Mouse (Mus musculus): Measurements from ENCODE around the gene Olfr1031.

GRCm38 (mm10) chr2:86005240-86005639 is 15.1 kb downstream of the Olfr1031 start, which contains the start of gene Olfr1032:
- TF ChIP-seq CTCF (IDR thresholded peaks at IDR 0.05; ENCODE audit: borderline replicate concordance, extremely low read depth, insufficient read depth, insufficient read length) (no peak), POLR2A (IDR thresholded peaks at IDR 0.05; ENCODE audit: borderline replicate concordance, extremely low read depth, insufficient read depth, insufficient read length, poor library complexity, severe bottlenecking) (no peak)
